Mouse (Mus musculus) left cerebral cortex, postnatal 36 days (tissue): ENCODE measurements around the gene 3110070M22Rik. TPM values are rescaled to one million over a fixed set of nuclear protein-coding genes. Genes with fewer than 3 reads are reported as not detected.
"Not testable (repeated sequence)": the region's sequence is repeated elsewhere in the genome, so short reads cannot be mapped to it uniquely, and the experiment has no call there.

Experiments used
- DNase-seq, 2 experiments: peaks; one replicate each; pipeline ENCODE4 v3.0.0; 2021 to 2022; ENCODE audit warnings: low spot score in 2 of 2, mixed read lengths in 1 of 2
- intact Hi-C: fragments of 180-260 bp; cut with DNase I; formaldehyde crosslinking; loops from one replicate; pipeline ENCODE4 v1.15.1; 2025
- total RNA-seq, 2 experiments: library from RNA; stranded (reverse); gene quantifications; 2 replicates each; pipeline ENCODE4 v1.2.3; 2021

Gene 3110070M22Rik
- 1 to 10 TPM; 1.7 to 3.5 TPM for total RNA-seq

GRCm38 (mm10) chr13:119487880-119488580 lies at the start of gene 3110070M22Rik, which contains the start of gene Tmem267:
3110070M22Rik (minus strand) TSS chr13:119488383.
Tmem267 (plus strand) TSS chr13:119488039.
- intact Hi-C loops, result no loop called here
- DNase-seq, result peak; percentile 84 to 90

- DNase-seq, intact Hi-C loops: not testable (repeated sequence)
These were observed 6.8 kb upstream of the 3110070M22Rik start for GRCm38 (mm10) chr13:119494938-119495337.

- DNase-seq, intact Hi-C loops: not testable (repeated sequence)
These were observed 3.9 kb upstream of the 3110070M22Rik start for GRCm38 (mm10) chr13:119492083-119492482.

- intact Hi-C loops, result no loop called here
These were observed 829 bp downstream of the 3110070M22Rik start for GRCm38 (mm10) chr13:119487354-119487753.

GRCm38 (mm10) chr13:119477789-119478188 lies 10.4 kb downstream of the 3110070M22Rik start:
- no peak for DNase-seq
- intact Hi-C loops, result no loop called here

More at GRCm38 (mm10) chr13:119487354-119487753, 829 bp downstream of the 3110070M22Rik start:
- DNase-seq, result no peak

- intact Hi-C loops, result no loop called here
- no peak for DNase-seq
These were observed 11.6 kb downstream of the 3110070M22Rik start for GRCm38 (mm10) chr13:119476631-119477030.

- intact Hi-C loops, result no loop called here
- DNase-seq, result peak; percentile 87 to 88
These were observed 25.3 kb downstream of the 3110070M22Rik start, which contains the start of gene 4833420G17Rik for GRCm38 (mm10) chr13:119462596-119463560. 4833420G17Rik (plus strand) TSS chr13:119462768.

- DNase-seq, result no peak
- intact Hi-C loops, result no loop called here
These were observed 26.1 kb downstream of the 3110070M22Rik start for GRCm38 (mm10) chr13:119461900-119462595.

GRCm38 (mm10) chr13:119456342-119456741 lies 31.8 kb downstream of the 3110070M22Rik start:
- intact Hi-C loops, result no loop called here
- no peak for DNase-seq

GRCm38 (mm10) chr13:119455082-119455481 lies 33.1 kb downstream of the 3110070M22Rik start:
- intact Hi-C loops, result no loop called here
- DNase-seq, result no peak

- DNase-seq, result no peak
- intact Hi-C loops, result no loop called here
These were observed 34.6 kb downstream of the 3110070M22Rik start for GRCm38 (mm10) chr13:119453563-119453962.

- DNase-seq, result no peak
- intact Hi-C loops, result no loop called here
These were observed 45.9 kb downstream of the 3110070M22Rik start for GRCm38 (mm10) chr13:119442244-119442643.

Other genes starting within 250 kb of the 3110070M22Rik start
- gene Paip1, start 59.8 kb downstream of the 3110070M22Rik start, total RNA-seq, result 100 to 1,000 TPM; 100 to 106 TPM
- gene 4833420G17Rik, start 25.6 kb downstream of the 3110070M22Rik start, total RNA-seq, result 10 to 100 TPM; 22.7 to 28.8 TPM
- 10 to 100 TPM; 21.0 to 24.1 TPM for gene Tmem267, start 344 bp downstream of the 3110070M22Rik start, total RNA-seq
- gene Ccl28, start 135.4 kb upstream of the 3110070M22Rik start, total RNA-seq, result under 1 TPM; 0.75 to 0.86 TPM
- 100 to 1,000 TPM; 247 to 296 TPM for gene Hmgcs1, start 202.0 kb upstream of the 3110070M22Rik start, total RNA-seq